In the genomic region with DNA sequence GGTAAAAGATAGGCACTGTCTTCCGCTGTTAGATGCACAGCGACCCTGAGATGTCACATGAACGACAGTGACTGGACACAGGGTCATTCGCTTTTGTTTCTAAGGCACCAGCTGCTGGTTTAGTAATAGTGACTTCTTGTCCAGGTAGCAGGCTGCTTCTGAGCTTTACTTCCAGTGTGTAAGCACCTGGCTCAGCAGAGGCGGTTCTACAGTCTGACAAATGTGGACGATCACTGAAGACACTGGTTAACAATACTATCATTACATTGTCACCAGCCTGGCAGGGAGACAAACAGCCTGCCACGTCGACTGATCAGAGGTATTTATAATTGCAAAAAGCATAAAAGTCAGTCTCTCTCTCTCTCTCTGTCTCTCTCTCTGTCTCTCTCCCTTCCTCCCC, we compare ENCODE assay signal across 10 mouse cellular contexts.
A peak's percentile ranks its signal among the peaks of the same experiment; 100 is the strongest.
DNase-seq lines count a peak whose midpoint lies in the region; ATAC-seq lines count a peak whose summit lies in the region.
"Had no signal": no experiment of that assay in that cellular context is flagged by ENCODE, and none has a peak within 500 bp of the region (broad histone marks: within the 10 kb centered on the region; RNA-seq: fewer than 3 reads in every experiment).

No protein-coding gene starts in this region.

- no peaks in the 10 kb centered on the region for H3K27me3 ChIP-seq in heart, embryonic 12.5 days (replicated peaks)
- H3K27me3 ChIP-seq in lung, embryonic 16.5 days (ENCODE audit: control insufficient read depth, insufficient read depth, low read depth, low read length): no peaks in the 10 kb centered on the region
- H3K27me3 ChIP-seq in forebrain, embryonic 16.5 days (replicated peaks; ENCODE audit: control insufficient read depth, insufficient read depth, low read length): no peaks in the 10 kb centered on the region
- H3K27me3 ChIP-seq in midbrain, embryonic 15.5 days (replicated peaks): no peaks in the 10 kb centered on the region

- ATAC-seq in heart, embryonic 12.5 days (ENCODE audit: insufficient number of reproducible peaks, low FRiP score): no peak
- ATAC-seq in lung, embryonic 16.5 days (ENCODE audit: low read depth): no peak
- peak; percentile 57 for ATAC-seq in forebrain, embryonic 16.5 days
- ATAC-seq in midbrain, embryonic 15.5 days (replicated peaks): peak; percentile 53; the same call in 1 of the 2 replicates

- H3K27ac ChIP-seq in heart, embryonic 12.5 days (ENCODE audit: poor library complexity, severe bottlenecking): no peak overlapping the region
- H3K27ac ChIP-seq in lung, embryonic 16.5 days (ENCODE audit: low read length): no peak overlapping the region
- no peak overlapping the region for H3K27ac ChIP-seq in forebrain, embryonic 16.5 days (ENCODE audit: low read length)
- H3K27ac ChIP-seq in midbrain, embryonic 15.5 days: no peak overlapping the region; the same call in 1 of the 2 replicates
- H3K27ac ChIP-seq: liver, embryonic 13.5 days had no signal

- H3K4me3 ChIP-seq in heart, embryonic 12.5 days: no peak overlapping the region
- H3K4me3 ChIP-seq in lung, embryonic 16.5 days (ENCODE audit: low read length): no peak overlapping the region
- no peak overlapping the region for H3K4me3 ChIP-seq in forebrain, embryonic 16.5 days (replicated peaks; ENCODE audit: low read length)
- no peak overlapping the region for H3K4me3 ChIP-seq in midbrain, embryonic 15.5 days
- H3K4me3 ChIP-seq: myocyte had no signal

- H3K36me3 ChIP-seq in heart, embryonic 12.5 days: no peaks in the 10 kb centered on the region
- H3K36me3 ChIP-seq in lung, embryonic 16.5 days (ENCODE audit: control insufficient read depth, insufficient read depth, low read length): no peaks in the 10 kb centered on the region
- no peaks in the 10 kb centered on the region for H3K36me3 ChIP-seq in forebrain, embryonic 16.5 days (ENCODE audit: control insufficient read depth, insufficient read depth)
- H3K36me3 ChIP-seq in midbrain, embryonic 15.5 days (replicated peaks): no peaks in the 10 kb centered on the region
- H3K36me3 ChIP-seq: liver, embryonic 13.5 days had no signal

- intact Hi-C loops in left cerebral cortex, postnatal 25 days (cut with DNase I): no loop called here

- no peak for DNase-seq in heart, adult 18-20 months
- DNase-seq in lung, postnatal 4 days: no peak
- DNase-seq in gastrocnemius, postnatal 25 days: no peak
- DNase-seq in left cerebral cortex, postnatal 25 days (ENCODE audit: low spot score in 2 of 2): no peak
- DNase-seq: liver, embryonic 13.5 days had no signal

- H3K4me2 ChIP-seq in heart, embryonic 12.5 days: 0 out of 2 replicates have a peak overlapping the region, but pooled peaks have one; percentile 66
- peak overlapping the region; percentile 59; the same call in 1 of the 2 replicates for H3K4me2 ChIP-seq in lung, embryonic 16.5 days (ENCODE audit: low read depth, low read length)
- H3K4me2 ChIP-seq in forebrain, embryonic 16.5 days (ENCODE audit: low read length): peak overlapping the region; percentile 86; the same call in 1 of the 2 replicates
- peak overlapping the region; percentile 90 for H3K4me2 ChIP-seq in midbrain, embryonic 15.5 days

- WGBS in heart, embryonic 12.5 days: 67% methylated on average over 8 of the region's 8 CpGs
- 58% methylated on average over 8 of the region's 8 CpGs for WGBS in lung, embryonic 16.5 days
- 54% methylated on average over 8 of the region's 8 CpGs for WGBS in forebrain, embryonic 16.5 days
- 50% methylated on average over 8 of the region's 8 CpGs for WGBS in midbrain, embryonic 15.5 days

- H3K4me1 ChIP-seq in heart, embryonic 12.5 days (replicated peaks): no peaks in the 10 kb centered on the region
- no peaks in the 10 kb centered on the region for H3K4me1 ChIP-seq in lung, embryonic 16.5 days (replicated peaks; ENCODE audit: control insufficient read depth, insufficient read depth, low read length)
- peaks cover 12% of the 10 kb centered on the region for H3K4me1 ChIP-seq in forebrain, embryonic 16.5 days (replicated peaks; ENCODE audit: control insufficient read depth, insufficient read depth, low read length)
- peaks cover 13% of the 10 kb centered on the region for H3K4me1 ChIP-seq in midbrain, embryonic 15.5 days

- 0 out of 2 replicates have a peak, but pooled peaks cover 2% of the 10 kb centered on the region for H3K9me3 ChIP-seq in heart, embryonic 12.5 days (replicated peaks)
- no peaks in the 10 kb centered on the region for H3K9me3 ChIP-seq in lung, embryonic 16.5 days (ENCODE audit: control insufficient read depth, low read length)
- H3K9me3 ChIP-seq in forebrain, embryonic 16.5 days (ENCODE audit: control insufficient read depth, low read length): no peaks in the 10 kb centered on the region
- no peaks in the 10 kb centered on the region for H3K9me3 ChIP-seq in midbrain, embryonic 15.5 days
- H3K9me3 ChIP-seq: liver, embryonic 13.5 days had no signal

- H3K9ac ChIP-seq in heart, embryonic 12.5 days: no peak overlapping the region
- no peak overlapping the region for H3K9ac ChIP-seq in lung, embryonic 16.5 days (ENCODE audit: low read length)
- H3K9ac ChIP-seq in forebrain, embryonic 16.5 days (replicated peaks; ENCODE audit: low read depth, low read length): no peak overlapping the region
- no peak overlapping the region for H3K9ac ChIP-seq in midbrain, embryonic 15.5 days
- H3K9ac ChIP-seq: liver, embryonic 13.5 days had no signal

Comparison
In these comparisons a context has a peak if more than half of its experiments do, and no peak if none do; other contexts are left out.
1. ATAC-seq: peak in forebrain, embryonic 16.5 days (single experiment) and midbrain, embryonic 15.5 days (single experiment); none in heart, embryonic 12.5 days (single experiment) and lung, embryonic 16.5 days (single experiment).
2. Peak in every context shown above with its lines, with median percentiles within 50 percentile points of each other: H3K4me2 ChIP-seq.